8 mouse cellular contexts compared by ENCODE assay signal in the genomic region with DNA sequence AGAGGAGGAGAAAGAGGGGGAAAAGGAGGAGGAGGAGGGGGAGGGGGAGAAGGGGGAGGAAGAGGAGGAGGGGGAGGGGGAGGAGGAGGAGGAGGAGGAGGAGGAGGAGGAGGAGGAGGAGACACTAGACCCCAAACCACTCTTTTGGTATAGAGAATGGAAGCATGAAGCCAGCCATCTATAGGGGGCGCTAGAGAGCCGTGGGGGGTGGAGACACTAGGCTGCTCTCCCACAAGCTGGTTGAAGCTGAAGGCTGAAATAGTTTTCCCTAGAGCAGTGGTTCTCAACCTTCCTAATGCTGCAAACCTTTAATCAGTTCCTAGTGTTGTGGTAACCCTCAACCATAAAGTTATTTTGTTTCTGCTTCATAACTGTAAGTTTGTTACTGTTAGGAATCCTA.
DNase-seq lines count a peak whose midpoint lies in the region; ATAC-seq and TF ChIP-seq lines count a peak whose summit lies in the region.
"Had no signal": no experiment of that assay in that cellular context is flagged by ENCODE, and none has a peak within 500 bp of the region (broad histone marks: within the 10 kb centered on the region; RNA-seq: fewer than 3 reads in every experiment).

No protein-coding gene starts in this region.

- no peak overlapping the region for H3K27ac ChIP-seq in ES-E14 (ENCODE audit: insufficient read depth, low read depth, low read length, poor library complexity, severe bottlenecking)
- H3K27ac ChIP-seq in kidney, embryonic 16.5 days (ENCODE audit: low read length): peak overlapping the region; percentile 72
- no peak overlapping the region for H3K27ac ChIP-seq in stomach, postnatal 0 days (replicated peaks)
- H3K27ac ChIP-seq: embryonic facial prominence, embryonic 15.5 days had no signal

- no peak for TF ChIP-seq EP300 in stomach, postnatal 0 days (optimal IDR thresholded peaks at IDR 0.05)

- H3K36me3 ChIP-seq in ES-E14 (ENCODE audit: control insufficient read depth, insufficient read depth, low read length, poor library complexity, severe bottlenecking): no peaks in the 10 kb centered on the region
- H3K36me3 ChIP-seq in kidney, embryonic 16.5 days (ENCODE audit: insufficient read depth, low read length): no peaks in the 10 kb centered on the region
- no peaks in the 10 kb centered on the region for H3K36me3 ChIP-seq in stomach, postnatal 0 days (ENCODE audit: control insufficient read depth, insufficient read depth, low read length)
- H3K36me3 ChIP-seq: embryonic facial prominence, embryonic 15.5 days had no signal

- H3K4me2 ChIP-seq in kidney, embryonic 16.5 days (replicated peaks; ENCODE audit: low read depth, low read length): no peak overlapping the region
- no peak overlapping the region for H3K4me2 ChIP-seq in stomach, postnatal 0 days (replicated peaks; ENCODE audit: low read depth)
- H3K4me2 ChIP-seq: embryonic facial prominence, embryonic 15.5 days had no signal

- peak; percentile 9 for DNase-seq in kidney, adult 18-20 months
- DNase-seq in kidney, adult 11 months: no peak
- peak; percentile 66 for DNase-seq in ES-E14 (ENCODE audit: low read depth, low spot score)
- peak; percentile 62 for DNase-seq in brain, adult 2 months (ENCODE audit: low read depth, low spot score)
- no peak for DNase-seq in stomach, postnatal 0 days (ENCODE audit: low spot score)
- no peak for DNase-seq in spleen, postnatal 4 days (ENCODE audit: low spot score in 2 of 2)

- no peak overlapping the region for H3K4me3 ChIP-seq in ES-E14 (ENCODE audit: insufficient read depth in 1 of 2, low read depth in 1 of 2, low read length in 2 of 2, poor library complexity in 1 of 2, severe bottlenecking in 1 of 2)
- H3K4me3 ChIP-seq in kidney, embryonic 16.5 days (ENCODE audit: low read length): no peak overlapping the region
- no peak overlapping the region for H3K4me3 ChIP-seq in stomach, postnatal 0 days (ENCODE audit: low read depth, low read length)
- H3K4me3 ChIP-seq: embryonic facial prominence, embryonic 15.5 days had no signal

- in situ Hi-C loops in ES-E14 (cut with MboI; ENCODE audit: low sequenced_read_pairs in 2 of 2, unreplicated experiment in 2 of 2): loop anchor here (25.0 kb wide), 1 partner anchor 401 kb away; the partner anchor contains the start of gene Mmp17 (in 2 of the 2)

- peak; percentile 63 for TF ChIP-seq CTCF in stomach, postnatal 0 days (IDR thresholded peaks at IDR 0.05; ENCODE audit: low read depth)

- no peak for ATAC-seq in kidney, embryonic 16.5 days (ENCODE audit: low FRiP score, low TSS enrichment)
- no peak for ATAC-seq in stomach, postnatal 0 days (ENCODE audit: low FRiP score, low TSS enrichment)

- 21% methylated on average over 2 of the region's 2 CpGs for WGBS in kidney, embryonic 16.5 days
- WGBS in stomach, postnatal 0 days: 6% methylated on average over 2 of the region's 2 CpGs

- no peaks in the 10 kb centered on the region for H3K9me3 ChIP-seq in ES-E14 (ENCODE audit: control insufficient read depth, insufficient read depth, low read depth, low read length)
- H3K9me3 ChIP-seq in kidney, embryonic 16.5 days (ENCODE audit: low read length): no peaks in the 10 kb centered on the region
- no peaks in the 10 kb centered on the region for H3K9me3 ChIP-seq in stomach, postnatal 0 days (ENCODE audit: control insufficient read depth, low read length)
- H3K9me3 ChIP-seq: embryonic facial prominence, embryonic 15.5 days had no signal

- H3K9ac ChIP-seq in ES-E14 (ENCODE audit: insufficient read depth, low read depth, low read length, poor library complexity, severe bottlenecking): no peak overlapping the region
- no peak overlapping the region for H3K9ac ChIP-seq in kidney, embryonic 16.5 days (replicated peaks; ENCODE audit: low read length)
- no peak overlapping the region for H3K9ac ChIP-seq in stomach, postnatal 0 days (ENCODE audit: low read length)
- H3K9ac ChIP-seq: embryonic facial prominence, embryonic 15.5 days had no signal

- peaks cover 1 to 2% of the 10 kb centered on the region in 2 experiments; a peak in 2 of 4 replicates for H3K4me1 ChIP-seq in ES-E14 (ENCODE audit: control insufficient read depth in 2 of 2, insufficient read depth in 2 of 2, low read length in 2 of 2, poor library complexity in 1 of 2)
- H3K4me1 ChIP-seq in kidney, embryonic 16.5 days (ENCODE audit: insufficient read depth, low read length): peaks cover 24% of the 10 kb centered on the region
- H3K4me1 ChIP-seq in stomach, postnatal 0 days (replicated peaks; ENCODE audit: control insufficient read depth, insufficient read depth): no peaks in the 10 kb centered on the region
- H3K4me1 ChIP-seq: embryonic facial prominence, embryonic 15.5 days had no signal

- H3K27me3 ChIP-seq in kidney, embryonic 16.5 days (ENCODE audit: insufficient read depth, low read length): peaks cover 10% of the 10 kb centered on the region; the same call in 1 of the 2 replicates
- H3K27me3 ChIP-seq in stomach, postnatal 0 days (ENCODE audit: control insufficient read depth, insufficient read depth, low read length): no peaks in the 10 kb centered on the region

TF ChIP-seq in ES-E14, 5 proteins besides CTCF, POLR2A, EP300 and RAD21:
- TF ChIP-seq ZC3H11A (IDR thresholded peaks at IDR 0.05; ENCODE audit: borderline replicate concordance, low read depth, low read length): no peak
- TF ChIP-seq CHD2 (IDR thresholded peaks at IDR 0.05; ENCODE audit: low read depth, low read length): no peak
- no peak for TF ChIP-seq HCFC1 (IDR thresholded peaks at IDR 0.05; ENCODE audit: borderline replicate concordance, insufficient read depth, low read length)
- TF ChIP-seq ZNF384 (IDR thresholded peaks at IDR 0.05; ENCODE audit: low read depth, low read length): no peak
- TF ChIP-seq MAFK (IDR thresholded peaks at IDR 0.05; ENCODE audit: insufficient read depth, low read depth, low read length): no peak

Comparison
In these comparisons a context has a peak if more than half of its experiments do, and no peak if none do; other contexts are left out.
1. DNase-seq: peak in kidney, adult 18-20 months (single experiment), ES-E14 (single experiment) and brain, adult 2 months (single experiment); none in kidney, adult 11 months (single experiment), stomach, postnatal 0 days (single experiment) and spleen, postnatal 4 days (0 of 2).